Mouse (Mus musculus): Measurements from ENCODE around the gene Fhit. TPM values are rescaled to one million over a fixed set of nuclear protein-coding genes. Genes with fewer than 3 reads are reported as not detected.

The Fhit gene
- polyA plus RNA-seq, 1 experiment from 2014 or later: 7.8 TPM

DNA sequence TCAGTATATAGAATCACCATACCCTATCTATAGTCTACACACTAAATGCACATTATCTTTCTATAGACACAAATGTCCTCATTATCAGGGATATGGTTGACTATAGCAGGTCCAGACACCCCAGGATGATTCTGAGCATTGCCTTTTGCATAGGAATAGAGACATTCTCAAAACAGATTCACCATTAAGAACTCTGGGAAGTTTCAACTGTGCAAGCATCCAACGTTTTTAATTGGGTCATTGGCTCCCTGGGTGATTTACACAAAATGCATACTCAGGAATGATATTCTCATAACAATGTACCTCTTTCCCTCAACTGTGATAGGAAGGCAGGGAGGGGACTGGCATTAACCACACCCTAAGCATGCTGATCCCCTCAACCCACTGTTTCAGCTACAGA lies 1503.4 kb downstream of the Fhit start:
- no peak overlapping the region for H3K4me2 ChIP-seq (replicated peaks)
- no peaks in the 10 kb centered on the region for H3K4me1 ChIP-seq (replicated peaks)
- no peaks in the 10 kb centered on the region for H3K9me3 ChIP-seq
- no peak overlapping the region for H3K9ac ChIP-seq (replicated peaks)
- no peak overlapping the region for H3K4me3 ChIP-seq (replicated peaks)
- ATAC-seq: no peak
- no peaks in the 10 kb centered on the region for H3K36me3 ChIP-seq
- H3K27me3 ChIP-seq: no peaks in the 10 kb centered on the region
- no peak overlapping the region for H3K27ac ChIP-seq
- WGBS: 63% methylated on average over 1 of the region's 1 CpGs

DNA sequence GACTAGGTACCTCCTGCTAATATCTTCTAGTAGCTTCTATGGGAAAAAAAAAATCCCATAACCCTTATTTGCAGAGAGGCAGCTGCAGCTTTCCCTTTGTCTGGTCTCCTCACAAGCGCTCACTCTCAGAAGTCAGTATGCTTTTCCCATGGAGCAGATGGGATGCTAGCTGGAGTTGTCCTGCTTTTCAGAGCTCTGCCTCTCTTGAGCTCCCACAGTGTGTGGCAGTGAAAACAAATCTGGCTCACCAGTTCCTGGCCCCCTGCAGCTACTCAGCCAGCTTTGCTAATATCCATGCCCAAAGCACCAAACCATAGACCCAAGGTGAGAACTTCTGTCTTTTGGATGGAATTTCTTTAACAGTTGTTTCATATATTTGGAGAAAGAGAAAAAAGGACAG lies 1510.4 kb downstream of the Fhit start:
- WGBS: 56% methylated on average over 1 of the region's 1 CpGs
- H3K4me3 ChIP-seq (replicated peaks): no peak overlapping the region
- no peak overlapping the region for H3K27ac ChIP-seq
- no peaks in the 10 kb centered on the region for H3K9me3 ChIP-seq
- H3K4me1 ChIP-seq (replicated peaks): 0 out of 2 replicates have a peak, but pooled peaks cover 4% of the 10 kb centered on the region
- no peak overlapping the region for H3K9ac ChIP-seq (replicated peaks)
- no peaks in the 10 kb centered on the region for H3K36me3 ChIP-seq
- no peak overlapping the region for H3K4me2 ChIP-seq (replicated peaks)
- ATAC-seq: no peak
- peaks cover 6% of the 10 kb centered on the region for H3K27me3 ChIP-seq

DNA sequence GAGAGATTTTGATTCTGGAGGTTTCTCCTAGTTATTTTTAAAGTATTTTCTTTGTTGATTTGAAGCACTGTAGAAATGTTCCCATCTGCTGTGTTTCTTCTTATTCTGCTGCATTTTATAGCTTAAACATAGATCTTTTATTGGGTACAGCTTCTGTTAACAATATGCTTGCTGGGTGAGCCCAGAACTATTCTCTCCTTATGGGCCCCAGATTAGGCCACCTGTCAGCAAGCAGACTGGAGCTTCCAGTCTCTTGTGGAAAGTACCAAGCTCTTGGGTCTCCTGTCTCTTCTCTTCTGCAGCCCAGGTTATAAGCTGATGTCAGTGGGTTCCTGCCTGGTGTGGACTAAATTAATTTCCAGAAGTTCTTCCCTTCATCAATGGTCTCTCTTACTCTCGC lies 1513.4 kb downstream of the Fhit start:
- H3K9ac ChIP-seq (replicated peaks): no peak overlapping the region
- H3K4me3 ChIP-seq (replicated peaks): no peak overlapping the region
- no peak overlapping the region for H3K4me2 ChIP-seq (replicated peaks)
- peaks cover 24% of the 10 kb centered on the region for H3K4me1 ChIP-seq (replicated peaks)
- ATAC-seq: no peak
- 100% methylated on average over 1 of the region's 1 CpGs for WGBS
- H3K27ac ChIP-seq: no peak overlapping the region
- H3K36me3 ChIP-seq: no peaks in the 10 kb centered on the region
- H3K27me3 ChIP-seq: peaks cover 6% of the 10 kb centered on the region
- no peaks in the 10 kb centered on the region for H3K9me3 ChIP-seq

DNA sequence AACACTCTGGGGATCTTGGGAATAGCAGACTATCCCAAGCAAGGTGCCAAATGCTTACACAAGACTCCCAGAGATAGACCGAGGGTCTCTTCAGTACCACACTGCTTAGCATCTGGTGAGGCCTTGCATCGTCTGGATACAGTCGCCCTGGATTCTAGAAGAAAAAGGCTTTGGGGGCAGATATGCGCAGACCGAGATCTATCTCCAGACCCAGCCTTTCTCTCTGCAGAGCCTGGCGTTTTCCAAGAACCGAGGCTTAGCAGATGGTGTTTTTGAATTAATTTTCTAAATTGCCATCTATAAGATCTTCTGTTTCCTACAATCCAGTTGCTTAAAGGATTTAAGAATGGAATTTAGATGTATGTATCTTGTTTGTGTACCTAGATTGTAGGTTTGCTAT lies 1515.6 kb downstream of the Fhit start:
- H3K9me3 ChIP-seq: no peaks in the 10 kb centered on the region
- H3K4me2 ChIP-seq (replicated peaks): no peak overlapping the region
- no peak for ATAC-seq
- no peak overlapping the region for H3K27ac ChIP-seq
- peaks cover 40% of the 10 kb centered on the region for H3K4me1 ChIP-seq (replicated peaks)
- H3K27me3 ChIP-seq: peaks cover 6% of the 10 kb centered on the region
- no peak overlapping the region for H3K9ac ChIP-seq (replicated peaks)
- no peaks in the 10 kb centered on the region for H3K36me3 ChIP-seq
- no peak overlapping the region for H3K4me3 ChIP-seq (replicated peaks)
- 75% methylated on average over 7 of the region's 7 CpGs for WGBS

DNA sequence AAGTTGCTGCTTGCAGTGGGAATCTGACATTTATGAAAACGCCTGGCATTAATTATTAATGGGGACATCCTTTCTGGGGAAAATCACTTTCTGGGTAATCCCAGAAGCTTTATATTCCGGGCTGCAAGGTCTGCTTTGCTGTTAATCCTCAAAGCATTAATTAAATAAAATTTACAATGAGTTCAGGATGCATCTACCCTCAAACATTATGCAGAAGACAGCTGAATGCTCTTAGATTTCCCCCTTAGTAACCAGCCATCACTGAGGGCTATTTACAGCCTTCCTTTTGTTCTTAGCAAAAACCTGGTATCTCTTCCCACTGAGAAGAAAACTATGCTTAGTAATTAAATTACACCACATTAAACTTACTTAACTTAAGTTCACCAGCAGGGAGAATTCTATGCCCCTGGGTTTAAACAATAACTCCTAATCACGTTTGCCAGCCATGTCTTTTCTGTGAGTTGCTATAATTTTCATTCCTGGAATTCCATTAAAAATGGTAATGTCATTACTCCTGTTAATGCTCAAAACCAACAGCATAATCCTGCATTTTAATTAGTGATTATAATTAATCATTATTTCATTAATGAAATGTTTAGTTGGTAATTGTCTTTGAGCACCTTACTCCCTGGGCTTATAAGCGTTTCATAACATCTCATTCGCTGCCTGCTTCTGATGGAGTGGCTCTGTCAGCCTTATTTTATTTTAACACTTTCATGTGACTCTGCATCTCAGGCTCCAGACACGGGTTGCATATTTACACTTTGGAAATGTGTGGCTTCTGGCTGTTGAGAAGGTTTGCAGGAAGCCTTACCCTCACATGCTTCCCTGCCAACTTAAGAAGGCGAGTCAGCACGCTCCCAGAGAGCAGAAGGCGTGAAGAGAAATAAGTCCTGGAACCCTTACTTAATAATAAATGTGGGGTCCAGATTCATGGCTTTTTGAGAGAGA lies 1517.3 kb downstream of the Fhit start:
- Histone ChIP-seq H3K4me3 (replicated peaks) (no peak overlapping the region), H3K9me3 (no peaks in the 10 kb centered on the region), H3K9ac (replicated peaks) (no peak overlapping the region), H3K27ac (0 out of 2 replicates have a peak overlapping the region, but pooled peaks have one; percentile 17), H3K4me1 (replicated peaks) (peaks cover 40% of the 10 kb centered on the region), H3K4me2 (replicated peaks) (no peak overlapping the region), H3K36me3 (no peaks in the 10 kb centered on the region), H3K27me3 (peaks cover 6% of the 10 kb centered on the region)
- ATAC-seq: 0 out of 2 replicates have a peak, but pooled peaks have one; percentile 32
- 28% methylated on average over 9 of the region's 9 CpGs for whole genome bisulfite sequencing

DNA sequence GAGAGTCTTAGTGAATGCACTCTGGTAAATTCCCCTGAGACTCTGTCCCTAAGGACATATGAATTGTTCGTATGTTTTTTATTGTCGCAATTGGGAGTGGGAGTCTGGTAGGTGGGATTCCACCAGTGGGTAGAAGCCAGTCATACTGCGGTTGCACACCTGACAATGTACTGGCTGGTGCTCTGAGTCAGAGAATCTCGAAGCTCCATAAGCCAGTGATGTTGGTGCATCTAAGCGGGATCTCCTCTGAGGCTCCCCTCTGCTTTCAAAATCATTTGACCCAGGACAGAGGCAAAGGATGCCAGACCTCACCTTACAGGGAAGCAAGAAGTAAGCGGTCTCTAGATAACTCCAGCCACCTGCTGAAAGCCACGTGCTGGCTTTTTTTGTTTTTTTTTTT lies 1518.1 kb downstream of the Fhit start:
- Histone ChIP-seq H3K4me3 (replicated peaks) (no peak overlapping the region), H3K4me1 (replicated peaks) (peaks cover 40% of the 10 kb centered on the region), H3K9me3 (no peaks in the 10 kb centered on the region), H3K36me3 (no peaks in the 10 kb centered on the region), H3K9ac (replicated peaks) (no peak overlapping the region), H3K27ac (no peak overlapping the region; the same call in 1 of the 2 replicates), H3K27me3 (peaks cover 6% of the 10 kb centered on the region), H3K4me2 (replicated peaks) (no peak overlapping the region)
- WGBS: 48% methylated on average over 7 of the region's 7 CpGs
- ATAC-seq: peak; percentile 47; the same call in 1 of the 2 replicates

DNA sequence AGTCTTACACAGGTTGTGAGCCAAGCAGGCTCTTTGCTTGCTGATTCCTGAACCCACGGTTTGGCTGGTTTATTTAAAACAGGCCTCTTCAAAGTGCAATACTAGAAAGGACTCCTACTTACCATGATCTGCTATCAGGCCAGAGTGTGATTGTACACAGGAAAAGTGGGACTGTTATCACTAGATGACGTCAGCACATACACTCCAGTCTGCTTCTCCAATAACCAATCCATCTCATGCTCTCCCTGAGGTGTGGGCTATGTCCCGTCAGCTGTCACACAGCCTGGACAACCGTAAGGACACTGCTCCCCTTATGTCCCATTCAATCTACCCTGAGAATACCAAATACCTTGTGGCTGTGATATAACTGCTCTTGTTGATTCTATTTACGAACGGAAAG lies 1519.2 kb downstream of the Fhit start:
- Histone ChIP-seq H3K27me3 (peaks cover 3% of the 10 kb centered on the region), H3K4me3 (replicated peaks) (no peak overlapping the region), H3K4me2 (replicated peaks) (no peak overlapping the region), H3K9me3 (no peaks in the 10 kb centered on the region), H3K4me1 (replicated peaks) (peaks cover 40% of the 10 kb centered on the region), H3K9ac (replicated peaks) (no peak overlapping the region), H3K36me3 (no peaks in the 10 kb centered on the region), H3K27ac (no peak overlapping the region)
- 67% methylated on average over 6 of the region's 6 CpGs for WGBS
- ATAC-seq: peak; percentile 21; the same call in 1 of the 2 replicates

DNA sequence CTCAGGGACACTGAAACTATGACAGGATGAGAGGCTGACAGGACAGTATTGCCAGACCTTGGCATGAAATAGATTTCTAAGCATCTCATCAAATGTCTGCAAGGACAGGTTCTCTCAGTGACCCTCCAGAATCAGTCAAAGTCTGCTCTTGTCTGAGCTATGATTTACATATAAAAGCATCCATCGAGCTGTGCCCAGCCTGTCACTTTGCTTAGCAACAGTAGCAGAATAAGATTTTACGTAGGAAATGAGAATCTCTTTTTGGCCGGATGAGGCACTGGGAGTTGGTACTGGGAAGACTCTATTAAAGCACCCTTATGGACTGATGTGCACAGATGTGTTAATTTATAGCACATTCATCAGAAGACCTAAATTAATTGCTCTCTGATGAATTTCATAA lies 1519.8 kb downstream of the Fhit start:
- Histone ChIP-seq H3K36me3 (no peaks in the 10 kb centered on the region), H3K9ac (replicated peaks) (no peak overlapping the region), H3K27ac (no peak overlapping the region), H3K27me3 (no peaks in the 10 kb centered on the region; the same call in 1 of the 2 replicates), H3K4me2 (replicated peaks) (no peak overlapping the region), H3K9me3 (no peaks in the 10 kb centered on the region), H3K4me3 (replicated peaks) (no peak overlapping the region), H3K4me1 (replicated peaks) (peaks cover 36% of the 10 kb centered on the region)
- 11% methylated on average over 3 of the region's 3 CpGs for WGBS
- peak; percentile 57 for ATAC-seq

DNA sequence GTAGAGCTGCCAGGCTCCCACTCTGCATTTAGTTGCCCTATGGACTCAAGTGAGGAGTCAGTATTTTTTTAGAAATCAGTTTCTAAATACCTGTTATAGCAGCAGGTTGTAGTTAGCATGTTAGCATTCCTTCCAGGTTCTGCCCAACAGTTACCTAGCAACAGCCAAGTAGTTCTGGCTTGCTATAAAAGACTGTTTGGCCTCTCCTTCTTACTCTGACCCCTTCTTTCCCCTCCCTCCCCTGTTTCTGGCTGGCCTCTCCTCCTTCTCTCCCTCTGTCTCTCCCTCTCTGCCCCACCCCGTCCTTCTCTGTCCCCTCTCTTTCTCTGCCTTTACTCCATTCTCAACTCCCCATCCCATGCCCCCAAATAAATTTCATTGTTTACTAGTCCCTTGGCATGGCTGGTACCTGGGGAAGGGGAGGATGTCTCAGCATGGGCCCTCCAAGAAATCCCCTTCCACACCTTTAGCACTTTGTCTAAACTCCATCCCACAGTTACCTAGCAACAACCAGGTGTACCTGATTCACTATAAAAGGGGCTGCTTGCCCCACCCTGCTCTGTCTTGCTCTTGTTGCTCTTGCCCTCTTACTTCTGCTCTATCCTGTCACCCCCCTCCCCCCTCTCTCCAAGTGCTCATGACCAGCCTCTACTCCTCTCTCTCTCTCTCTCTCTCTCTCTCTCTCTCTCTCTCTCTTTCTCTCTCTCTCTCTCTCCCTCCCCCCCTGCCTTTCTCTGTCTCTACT lies 1527.4 kb downstream of the Fhit start:
- peaks cover 5% of the 10 kb centered on the region for H3K4me1 ChIP-seq (replicated peaks)
- H3K9me3 ChIP-seq: no peaks in the 10 kb centered on the region
- no peak overlapping the region for H3K27ac ChIP-seq
- H3K4me2 ChIP-seq (replicated peaks): no peak overlapping the region
- H3K9ac ChIP-seq (replicated peaks): no peak overlapping the region
- peaks cover 6% of the 10 kb centered on the region; the same call in 1 of the 2 replicates for H3K27me3 ChIP-seq
- no peak for ATAC-seq
- H3K36me3 ChIP-seq: no peaks in the 10 kb centered on the region
- no peak overlapping the region for H3K4me3 ChIP-seq (replicated peaks)
- WGBS: 35% methylated on average over 1 of the region's 1 CpGs

DNA sequence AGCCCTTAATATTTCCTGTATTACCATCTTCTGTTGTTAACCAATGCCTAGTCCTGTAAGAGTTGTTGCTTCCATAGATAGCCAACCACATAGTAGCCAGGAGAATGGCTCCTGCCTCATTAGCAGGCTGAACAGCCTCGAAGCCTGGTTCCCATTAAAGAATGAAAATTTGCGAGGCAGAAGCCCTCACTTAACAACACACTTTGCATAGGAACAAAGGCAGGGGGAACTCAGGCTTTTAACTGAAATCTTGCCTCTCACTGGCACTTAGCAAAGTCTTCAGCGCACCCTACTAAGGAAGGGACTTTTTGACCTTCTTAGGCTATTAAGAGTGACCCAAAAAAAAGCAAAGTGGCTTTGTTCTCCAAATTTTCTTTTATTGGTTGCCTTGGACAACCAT lies 1529.3 kb downstream of the Fhit start:
- Histone ChIP-seq H3K9me3 (no peaks in the 10 kb centered on the region), H3K27ac (no peak overlapping the region), H3K4me3 (replicated peaks) (no peak overlapping the region), H3K9ac (replicated peaks) (no peak overlapping the region), H3K4me2 (replicated peaks) (no peak overlapping the region), H3K4me1 (replicated peaks) (peaks cover 5% of the 10 kb centered on the region), H3K36me3 (no peaks in the 10 kb centered on the region), H3K27me3 (peaks cover 6% of the 10 kb centered on the region; the same call in 1 of the 2 replicates)
- 10% methylated on average over 3 of the region's 3 CpGs for WGBS
- ATAC-seq: 0 out of 2 replicates have a peak, but pooled peaks have one; percentile 43

DNA sequence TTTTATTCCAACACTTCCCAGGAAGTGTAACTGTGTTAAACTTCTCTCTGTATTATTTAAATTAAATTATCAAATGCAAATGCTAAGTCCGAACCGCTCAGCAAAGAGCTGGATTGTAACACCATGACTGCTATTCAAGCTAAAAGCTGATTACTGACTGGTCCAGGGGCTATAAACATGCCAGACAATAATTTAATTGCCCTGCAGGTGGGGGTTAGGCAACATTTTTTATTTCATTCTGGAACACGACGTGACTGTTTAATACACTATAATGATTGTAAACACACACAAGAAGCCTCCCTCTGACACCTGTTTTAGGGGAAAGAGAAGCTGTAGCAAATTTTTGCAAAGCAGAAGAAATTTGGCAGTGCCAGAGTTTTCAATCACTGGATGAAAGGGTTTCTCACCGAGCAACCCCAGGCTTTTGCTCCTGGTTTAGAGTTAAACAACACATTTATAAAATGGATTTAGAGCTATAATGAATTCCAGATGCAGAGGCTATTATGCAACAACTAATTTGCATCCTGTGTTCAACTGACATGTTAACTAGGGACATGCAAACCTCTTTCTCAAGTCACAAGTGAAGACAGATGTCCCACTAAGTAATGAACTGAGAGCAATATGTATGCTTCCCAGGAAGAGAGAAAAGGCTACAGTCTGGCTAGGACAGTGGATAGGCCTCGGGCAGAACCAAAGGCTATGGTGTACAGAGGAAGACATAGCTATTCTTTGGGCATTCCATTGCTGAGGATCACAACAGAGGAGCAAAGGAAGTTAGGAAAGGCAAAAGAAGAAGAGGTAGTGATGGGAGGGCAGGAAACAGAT lies 1538.4 kb downstream of the Fhit start:
- H3K9ac ChIP-seq (replicated peaks): no peak overlapping the region
- H3K4me2 ChIP-seq (replicated peaks): no peak overlapping the region
- no peak overlapping the region for H3K27ac ChIP-seq
- no peaks in the 10 kb centered on the region for H3K27me3 ChIP-seq
- no peaks in the 10 kb centered on the region for H3K36me3 ChIP-seq
- whole genome bisulfite sequencing: 44% methylated on average over 6 of the region's 6 CpGs
- no peaks in the 10 kb centered on the region for H3K9me3 ChIP-seq
- no peak for ATAC-seq
- H3K4me3 ChIP-seq (replicated peaks): no peak overlapping the region
- H3K4me1 ChIP-seq (replicated peaks): peaks cover 12% of the 10 kb centered on the region

All from midbrain, embryonic 13.5 days (tissue).